Mouse (Mus musculus): ENCODE results near the gene Uspl1. TPM values are rescaled to one million over a fixed set of nuclear protein-coding genes. Genes with fewer than 3 reads are reported as not detected.

Gene Uspl1
- polyA plus RNA-seq, 1 experiment from 2014 or later: 12.4 TPM

GRCm38 (mm10) chr5:149221355-149221754 is 37.2 kb downstream of the Uspl1 start:
- WGBS (ENCODE audit: insufficient replicate concordance): 70% methylated on average over 4 of the region's 4 CpGs
- DNase-seq: no peak

GRCm38 (mm10) chr5:149224666-149225065 is 40.5 kb downstream of the Uspl1 start:
- no peak overlapping the region for H3K9ac ChIP-seq (replicated peaks)
- ATAC-seq (no peak), DNase-seq (no peak)
- 30% methylated on average over 7 of the region's 7 CpGs for WGBS (ENCODE audit: insufficient replicate concordance)
- no peak overlapping the region for H3K4me2 ChIP-seq (ENCODE audit: low read depth, low read length)
- no peaks in the 10 kb centered on the region for H3K36me3 ChIP-seq (replicated peaks; ENCODE audit: insufficient read depth, low read length)
- no peaks in the 10 kb centered on the region for H3K27me3 ChIP-seq (ENCODE audit: insufficient read depth, low read length)
- peaks cover 5% of the 10 kb centered on the region; the same call in 1 of the 2 replicates for H3K4me1 ChIP-seq (ENCODE audit: insufficient read depth)
- H3K27ac ChIP-seq (ENCODE audit: low read depth): no peak overlapping the region
- TF ChIP-seq EP300 (IDR thresholded peaks at IDR 0.05; ENCODE audit: low read depth) (no peak), CTCF (IDR thresholded peaks at IDR 0.05; ENCODE audit: low read depth) (no peak)
- no peaks in the 10 kb centered on the region for H3K9me3 ChIP-seq (ENCODE audit: low read length)
- H3K4me3 ChIP-seq (ENCODE audit: low read depth, low read length): no peak overlapping the region

More at GRCm38 (mm10) chr5:149221355-149221754, 37.2 kb downstream of the Uspl1 start:
- Histone ChIP-seq H3K9me3 (ENCODE audit: low read length) (no peaks in the 10 kb centered on the region), H3K4me3 (ENCODE audit: low read depth, low read length) (no peak overlapping the region), H3K36me3 (replicated peaks; ENCODE audit: insufficient read depth, low read length) (peaks cover 4% of the 10 kb centered on the region; the same call in 1 of the 2 replicates), H3K27ac (ENCODE audit: low read depth) (no peak overlapping the region), H3K4me1 (ENCODE audit: insufficient read depth) (no peaks in the 10 kb centered on the region; the same call in 1 of the 2 replicates), H3K9ac (replicated peaks) (no peak overlapping the region), H3K27me3 (ENCODE audit: insufficient read depth, low read length) (no peaks in the 10 kb centered on the region), H3K4me2 (ENCODE audit: low read depth, low read length) (no peak overlapping the region)
- TF ChIP-seq EP300 (IDR thresholded peaks at IDR 0.05; ENCODE audit: low read depth) (no peak), CTCF (IDR thresholded peaks at IDR 0.05; ENCODE audit: low read depth) (no peak)
- no peak for ATAC-seq

GRCm38 (mm10) chr5:149228700-149229618 is 44.8 kb downstream of the Uspl1 start:
- Histone ChIP-seq H3K9me3 (ENCODE audit: low read length) (no peaks in the 10 kb centered on the region), H3K4me3 (ENCODE audit: low read depth, low read length) (peak overlapping the region; percentile 51), H3K36me3 (replicated peaks; ENCODE audit: insufficient read depth, low read length) (no peaks in the 10 kb centered on the region), H3K27ac (ENCODE audit: low read depth) (peak overlapping the region; percentile 82), H3K4me1 (ENCODE audit: insufficient read depth) (peaks cover 6% of the 10 kb centered on the region; the same call in 1 of the 2 replicates), H3K27me3 (ENCODE audit: insufficient read depth, low read length) (no peaks in the 10 kb centered on the region), H3K4me2 (ENCODE audit: low read depth, low read length) (peak overlapping the region; percentile 73), H3K9ac (replicated peaks) (peak overlapping the region; percentile 56)
- peak; percentile 100 for ATAC-seq
- WGBS (ENCODE audit: insufficient replicate concordance): 3% methylated on average over 53 of the region's 55 CpGs
- TF ChIP-seq EP300 (IDR thresholded peaks at IDR 0.05; ENCODE audit: low read depth) (no peak; the same call in 1 of the 2 replicates), CTCF (IDR thresholded peaks at IDR 0.05; ENCODE audit: low read depth) (no peak)
- peak; percentile 98 for DNase-seq

GRCm38 (mm10) chr5:149229619-149230339 is 45.6 kb downstream of the Uspl1 start:
- Histone ChIP-seq H3K4me2 (ENCODE audit: low read depth, low read length) (peak overlapping the region; percentile 73), H3K9me3 (ENCODE audit: low read length) (no peaks in the 10 kb centered on the region), H3K36me3 (replicated peaks; ENCODE audit: insufficient read depth, low read length) (no peaks in the 10 kb centered on the region), H3K9ac (replicated peaks) (peak overlapping the region; percentile 56; the same call in 1 of the 2 replicates), H3K27me3 (ENCODE audit: insufficient read depth, low read length) (no peaks in the 10 kb centered on the region), H3K27ac (ENCODE audit: low read depth) (peak overlapping the region; percentile 82), H3K4me3 (ENCODE audit: low read depth, low read length) (peak overlapping the region; percentile 51), H3K4me1 (ENCODE audit: insufficient read depth) (peaks cover 9% of the 10 kb centered on the region)
- DNase-seq: no peak
- TF ChIP-seq EP300 (IDR thresholded peaks at IDR 0.05; ENCODE audit: low read depth): no peak
- TF ChIP-seq CTCF (IDR thresholded peaks at IDR 0.05; ENCODE audit: low read depth): no peak
- WGBS (ENCODE audit: insufficient replicate concordance): 79% methylated on average over 18 of the region's 18 CpGs
- no peak for ATAC-seq

GRCm38 (mm10) chr5:149235002-149235401 is 50.9 kb downstream of the Uspl1 start:
- TF ChIP-seq EP300 (IDR thresholded peaks at IDR 0.05; ENCODE audit: low read depth): no peak
- no peak for TF ChIP-seq CTCF (IDR thresholded peaks at IDR 0.05; ENCODE audit: low read depth)
- WGBS (ENCODE audit: insufficient replicate concordance): 32% methylated on average over 7 of the region's 7 CpGs
- Histone ChIP-seq H3K4me3 (ENCODE audit: low read depth, low read length) (no peak overlapping the region), H3K27ac (ENCODE audit: low read depth) (no peak overlapping the region), H3K4me2 (ENCODE audit: low read depth, low read length) (0 out of 2 replicates have a peak overlapping the region, but pooled peaks have one; percentile 29), H3K9me3 (ENCODE audit: low read length) (no peaks in the 10 kb centered on the region), H3K36me3 (replicated peaks; ENCODE audit: insufficient read depth, low read length) (no peaks in the 10 kb centered on the region), H3K27me3 (ENCODE audit: insufficient read depth, low read length) (no peaks in the 10 kb centered on the region), H3K9ac (replicated peaks) (no peak overlapping the region), H3K4me1 (ENCODE audit: insufficient read depth) (peaks cover 4% of the 10 kb centered on the region; the same call in 1 of the 2 replicates)
- ATAC-seq (peak; percentile 53), DNase-seq (peak; percentile 37)

All from liver, postnatal 0 days (tissue).